Mouse (Mus musculus) heart, embryonic 15.5 days (tissue): ENCODE results near the gene Foxl1. TPM values are rescaled to one million over a fixed set of nuclear protein-coding genes. Genes with fewer than 3 reads are reported as not detected.

Source experiments
- ATAC-seq: fragments of 200-750 bp; cut with Nextera tagmentation; replicated peaks from 2 replicates; pipeline ENCODE4 v1.8.0; 2017; ENCODE audit warnings: low read depth, moderate TSS enrichment; ENCODE audit not compliant: insufficient number of reproducible peaks, insufficient read depth, low FRiP score
- H3K27ac ChIP-seq: fragments of 300-500 bp; sonication (generic); 2 replicates; pipeline ENCODE4 v1.5.1; 2015; ENCODE audit warnings: mild to moderate bottlenecking, inconsistent platforms
- H3K27me3 ChIP-seq: fragments of 300-500 bp; sonication (generic); 2 replicates; pipeline ENCODE4 v1.6.1; 2015; ENCODE audit warnings: inconsistent platforms
- H3K36me3 ChIP-seq: fragments of 300-500 bp; sonication (generic); 2 replicates; pipeline ENCODE4 v1.6.1; 2015; ENCODE audit warnings: mild to moderate bottlenecking, inconsistent platforms
- H3K4me1 ChIP-seq: fragments of 300-500 bp; sonication (generic); replicated peaks from 2 replicates; pipeline ENCODE4 v1.6.1; 2015; ENCODE audit warnings: inconsistent platforms
- H3K4me2 ChIP-seq: fragments of 300-500 bp; sonication (generic); 2 replicates; pipeline ENCODE4 v1.6.1; 2015; ENCODE audit warnings: inconsistent platforms, mild to moderate bottlenecking, moderate library complexity
- H3K4me3 ChIP-seq: fragments of 300-500 bp; sonication (generic); 2 replicates; pipeline ENCODE4 v1.5.1; 2015; ENCODE audit warnings: mild to moderate bottlenecking, inconsistent platforms
- H3K9ac ChIP-seq: fragments of 300-500 bp; sonication (generic); 2 replicates; pipeline ENCODE4 v1.6.1; 2015; ENCODE audit warnings: mild to moderate bottlenecking, inconsistent platforms
- H3K9me3 ChIP-seq: fragments of 300-500 bp; sonication (generic); replicated peaks from 2 replicates; pipeline ENCODE4 v1.6.1; 2016; ENCODE audit warnings: inconsistent platforms
- WGBS: fragments of 180-500 bp; shearing (Covaris S2); methylation state at CpG from one replicate; pipeline ENCODE4 v1.1.7; 2015; ENCODE audit warnings: mixed read lengths; 5-methylcytosine and 5-hydroxymethylcytosine counted together
- polyA plus RNA-seq: library from polyadenylated mRNA; unstranded; fragments of >200 nt; fragmentation: Nextera tagmentation; extraction: Ambion mirVana; gene quantifications from 2 replicates; pipeline ENCODE4 v1.2.1, GENCODE M21; 2015

Gene Foxl1
- polyA plus RNA-seq: 0.34 and 0.94 TPM in 2 replicates

GRCm38 (mm10) chr8:121127756-121128375, at the start of gene Foxl1:
Gene Foxl1, plus strand, starts transcription at chr8:121127940.
- Histone ChIP-seq H3K9ac (peak within 1 kb of the TSS; percentile 28), H3K4me3 (peak within 1 kb of the TSS; percentile 41), H3K27me3 (peaks cover 84% of the 10 kb centered on the region), H3K4me1 (peaks cover 35% of the 10 kb centered on the region), H3K9me3 (no peaks in the 10 kb centered on the region), H3K36me3 (no peaks in the 10 kb centered on the region), H3K4me2 (peak within 1 kb of the TSS; percentile 61), H3K27ac (no peak within 1 kb of the TSS)
- ATAC-seq: no peak
- 9% methylated on average over 43 of the region's 43 CpGs for WGBS

GRCm38 (mm10) chr8:121078721-121079120, 49.0 kb upstream of the Foxl1 start:
- Histone ChIP-seq H3K9ac (no peak overlapping the region), H3K4me2 (no peak overlapping the region), H3K9me3 (no peaks in the 10 kb centered on the region), H3K4me1 (peaks cover 20% of the 10 kb centered on the region), H3K27ac (no peak overlapping the region), H3K36me3 (no peaks in the 10 kb centered on the region), H3K4me3 (no peak overlapping the region), H3K27me3 (peaks cover 99% of the 10 kb centered on the region)
- WGBS: 11% methylated on average over 14 of the region's 14 CpGs
- ATAC-seq: no peak

GRCm38 (mm10) chr8:121079201-121079600, 48.5 kb upstream of the Foxl1 start:
- Histone ChIP-seq H3K27ac (no peak overlapping the region), H3K4me2 (no peak overlapping the region)

GRCm38 (mm10) chr8:121079944-121080343, 47.8 kb upstream of the Foxl1 start:
- Histone ChIP-seq H3K27ac (no peak overlapping the region), H3K9me3 (no peaks in the 10 kb centered on the region), H3K27me3 (peaks cover 99% of the 10 kb centered on the region), H3K4me1 (peaks cover 28% of the 10 kb centered on the region), H3K4me2 (peak overlapping the region; percentile 26; the same call in 1 of the 2 replicates), H3K4me3 (no peak overlapping the region; the same call in 1 of the 2 replicates), H3K9ac (no peak overlapping the region), H3K36me3 (no peaks in the 10 kb centered on the region)
- ATAC-seq: no peak
- WGBS: 9% methylated on average over 12 of the region's 12 CpGs

More at GRCm38 (mm10) chr8:121079201-121079600, 48.5 kb upstream of the Foxl1 start:
- 6% methylated on average over 7 of the region's 7 CpGs for WGBS
- H3K27me3 ChIP-seq: peaks cover 99% of the 10 kb centered on the region
- H3K9me3 ChIP-seq: no peaks in the 10 kb centered on the region
- no peaks in the 10 kb centered on the region for H3K36me3 ChIP-seq
- ATAC-seq: no peak
- H3K4me3 ChIP-seq: no peak overlapping the region
- no peak overlapping the region for H3K9ac ChIP-seq
- H3K4me1 ChIP-seq: peaks cover 21% of the 10 kb centered on the region

- peak overlapping the region; percentile 26; the same call in 1 of the 2 replicates for H3K4me2 ChIP-seq
- under 1% methylated on average over 49 of the region's 49 CpGs for WGBS
- peak overlapping the region; percentile 23; the same call in 1 of the 2 replicates for H3K4me3 ChIP-seq
- no peak overlapping the region for H3K27ac ChIP-seq
- peaks cover 99% of the 10 kb centered on the region for H3K27me3 ChIP-seq
- no peak for ATAC-seq
- H3K36me3 ChIP-seq: no peaks in the 10 kb centered on the region
- H3K4me1 ChIP-seq: peaks cover 30% of the 10 kb centered on the region
- H3K9ac ChIP-seq: no peak overlapping the region
- no peaks in the 10 kb centered on the region for H3K9me3 ChIP-seq
These were observed 47.2 kb upstream of the Foxl1 start for GRCm38 (mm10) chr8:121080361-121081090.

- H3K4me3 ChIP-seq: no peak overlapping the region; the same call in 1 of the 2 replicates
- peaks cover 99% of the 10 kb centered on the region for H3K27me3 ChIP-seq
- no peak overlapping the region for H3K9ac ChIP-seq
- no peaks in the 10 kb centered on the region for H3K9me3 ChIP-seq
- no peak overlapping the region for H3K27ac ChIP-seq
- ATAC-seq: no peak
- H3K36me3 ChIP-seq: no peaks in the 10 kb centered on the region
- H3K4me2 ChIP-seq: peak overlapping the region; percentile 97; the same call in 1 of the 2 replicates
- 5% methylated on average over 7 of the region's 7 CpGs for WGBS
- H3K4me1 ChIP-seq: peaks cover 30% of the 10 kb centered on the region
These were observed 46.3 kb upstream of the Foxl1 start for GRCm38 (mm10) chr8:121081398-121081797.

GRCm38 (mm10) chr8:121082218-121083092, 45.3 kb upstream of the Foxl1 start:
- Histone ChIP-seq H3K4me2 (peak overlapping the region; percentile 97), H3K4me3 (peak overlapping the region; percentile 69), H3K27ac (peak overlapping the region; percentile 18; the same call in 1 of the 2 replicates), H3K36me3 (no peaks in the 10 kb centered on the region), H3K9ac (peak overlapping the region; percentile 40; the same call in 1 of the 2 replicates), H3K9me3 (no peaks in the 10 kb centered on the region), H3K4me1 (peaks cover 30% of the 10 kb centered on the region), H3K27me3 (peaks cover 99% of the 10 kb centered on the region)
- 2% methylated on average over 57 of the region's 57 CpGs for WGBS
- no peak for ATAC-seq

- Histone ChIP-seq H3K4me2 (peak overlapping the region; percentile 97), H3K4me1 (peaks cover 30% of the 10 kb centered on the region), H3K27ac (peak overlapping the region; percentile 39; the same call in 1 of the 2 replicates), H3K27me3 (peaks cover 100% of the 10 kb centered on the region), H3K4me3 (peak overlapping the region; percentile 69), H3K9me3 (no peaks in the 10 kb centered on the region), H3K9ac (peak overlapping the region; percentile 49), H3K36me3 (no peaks in the 10 kb centered on the region)
- WGBS: under 1% methylated on average over 89 of the region's 89 CpGs
- ATAC-seq: peak; percentile 77
These were observed 44.4 kb upstream of the Foxl1 start for GRCm38 (mm10) chr8:121083093-121083935.

GRCm38 (mm10) chr8:121083936-121084209, 43.9 kb upstream of the Foxl1 start:
- H3K27ac ChIP-seq: peak overlapping the region; percentile 39; the same call in 1 of the 2 replicates
- no peaks in the 10 kb centered on the region for H3K9me3 ChIP-seq
- no peaks in the 10 kb centered on the region for H3K36me3 ChIP-seq
- H3K4me2 ChIP-seq: peak overlapping the region; percentile 97
- WGBS: 0% methylated on average over 14 of the region's 27 CpGs
- H3K4me1 ChIP-seq: peaks cover 30% of the 10 kb centered on the region
- peak; percentile 21; the same call in 1 of the 2 replicates for ATAC-seq
- H3K4me3 ChIP-seq: peak overlapping the region; percentile 69
- H3K9ac ChIP-seq: peak overlapping the region; percentile 49; the same call in 1 of the 2 replicates
- H3K27me3 ChIP-seq: peaks cover 100% of the 10 kb centered on the region

- peak; percentile 47; the same call in 1 of the 2 replicates for ATAC-seq
- Histone ChIP-seq H3K4me1 (peaks cover 33% of the 10 kb centered on the region), H3K9me3 (no peaks in the 10 kb centered on the region), H3K27ac (peak within 1 kb of the TSS; percentile 39; the same call in 1 of the 2 replicates), H3K4me3 (peak within 1 kb of the TSS; percentile 69), H3K9ac (peak within 1 kb of the TSS; percentile 49), H3K36me3 (no peaks in the 10 kb centered on the region), H3K4me2 (peak within 1 kb of the TSS; percentile 97), H3K27me3 (peaks cover 100% of the 10 kb centered on the region)
- under 1% methylated on average over 56 of the region's 83 CpGs for WGBS
These were observed 43.4 kb upstream of the Foxl1 start, which contains the start of gene Foxf1 for GRCm38 (mm10) chr8:121084210-121084951. Gene Foxf1, plus strand, starts transcription at chr8:121084386.
